Mouse (Mus musculus): ENCODE data around the gene Thpo. TPM values are rescaled to one million over a fixed set of nuclear protein-coding genes. Genes with fewer than 3 reads are reported as not detected.

The Thpo gene
- total RNA-seq, 2 experiments from 2014 or later, result not detected

DNA sequence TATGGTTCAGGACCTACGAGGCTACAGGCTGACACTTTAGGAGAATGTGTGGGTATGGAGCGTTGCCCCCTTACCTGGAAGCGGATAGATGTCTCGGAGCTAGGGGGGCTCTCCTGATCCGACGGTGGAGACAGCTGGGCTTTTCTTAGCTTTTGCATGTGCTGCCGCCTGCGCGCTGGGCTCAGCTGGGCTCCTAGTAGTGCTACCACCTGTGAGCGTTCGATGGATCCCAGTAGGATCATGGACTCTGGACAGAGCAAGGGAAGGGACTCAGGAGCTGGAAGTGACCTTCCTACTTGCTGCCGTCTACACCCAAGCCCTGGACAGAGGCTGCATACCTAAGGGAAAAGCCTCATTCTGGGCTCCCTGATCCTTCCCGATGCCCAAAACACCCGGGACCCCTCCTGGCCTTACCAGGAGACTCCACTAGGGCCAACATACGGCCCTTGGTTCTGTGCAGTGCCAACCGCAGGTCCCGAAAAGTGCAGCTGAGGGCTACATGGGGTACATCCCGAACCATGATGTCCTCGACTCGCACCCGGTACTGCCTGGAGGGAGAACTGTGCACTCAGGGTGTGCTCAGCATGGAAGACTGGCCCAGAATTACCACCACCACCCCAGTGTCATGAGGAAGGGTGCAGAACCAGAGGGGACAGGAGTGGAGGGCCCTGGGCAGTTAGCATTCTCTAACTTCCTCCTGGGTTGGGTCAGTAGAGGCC is 25.9 kb downstream of the Thpo start:
- ATAC-seq (replicated peaks; ENCODE audit: low FRiP score, poor library complexity, severe bottlenecking), result no peak

- ATAC-seq (replicated peaks; ENCODE audit: low FRiP score, poor library complexity, severe bottlenecking), result no peak
These were observed 27.8 kb downstream of the Thpo start for GRCm38 (mm10) chr16:20706407-20707055.

DNA sequence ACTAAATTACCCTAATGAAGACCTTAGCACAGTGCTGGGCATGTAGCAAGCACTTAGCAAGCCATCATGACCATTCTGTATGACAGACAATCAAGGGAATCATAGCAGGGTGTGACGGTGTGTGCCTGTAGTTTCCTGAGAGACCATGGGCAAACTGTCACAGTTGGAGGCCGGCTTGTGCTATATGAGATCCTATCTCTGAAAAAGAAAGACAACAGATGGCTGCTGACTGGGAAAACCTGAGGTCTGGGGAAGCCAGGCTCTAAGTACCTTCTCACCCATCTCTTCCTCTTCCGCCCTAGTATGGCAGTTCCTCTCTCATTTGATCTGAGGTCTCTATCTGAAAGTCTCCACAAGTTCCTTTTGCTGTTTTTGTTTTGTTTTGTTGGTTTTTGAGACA is 28.5 kb downstream of the Thpo start:
- no peak for ATAC-seq (replicated peaks; ENCODE audit: low FRiP score, poor library complexity, severe bottlenecking)

DNA sequence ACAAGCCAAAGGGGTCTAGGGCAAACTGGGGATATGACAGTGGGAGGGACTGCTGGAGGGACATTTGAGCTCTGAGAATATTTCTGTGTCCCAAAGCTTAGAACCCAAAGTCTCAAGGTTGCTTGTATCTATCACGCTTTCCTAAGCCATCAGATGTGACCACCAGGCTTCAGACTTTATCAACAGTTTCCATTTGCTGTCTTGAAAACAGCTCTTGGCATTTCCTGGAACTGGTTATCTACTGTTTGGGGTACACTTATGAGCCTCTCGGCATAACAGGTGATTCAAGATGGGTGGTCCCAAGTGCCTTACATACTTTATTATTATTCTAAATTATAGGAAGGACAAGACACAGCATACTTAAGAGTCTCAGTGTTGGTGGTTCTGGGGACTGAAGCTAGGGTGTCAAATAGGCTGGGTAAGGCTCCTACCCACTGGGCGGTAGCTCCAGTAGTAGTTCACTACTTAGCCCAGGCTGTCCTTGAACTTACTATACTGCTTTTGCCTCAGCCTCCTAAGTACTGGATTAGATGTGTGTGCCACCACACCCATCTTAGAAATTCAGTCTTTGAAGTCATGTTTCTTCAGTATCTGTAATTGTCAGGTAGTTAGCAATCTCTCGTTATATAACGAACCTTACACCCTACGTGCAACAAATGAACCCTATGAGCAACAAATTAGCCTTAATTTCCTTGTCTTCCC is 30.5 kb downstream of the Thpo start:
- ATAC-seq (replicated peaks; ENCODE audit: low FRiP score, poor library complexity, severe bottlenecking), result no peak; the same call in 1 of the 2 replicates

DNA sequence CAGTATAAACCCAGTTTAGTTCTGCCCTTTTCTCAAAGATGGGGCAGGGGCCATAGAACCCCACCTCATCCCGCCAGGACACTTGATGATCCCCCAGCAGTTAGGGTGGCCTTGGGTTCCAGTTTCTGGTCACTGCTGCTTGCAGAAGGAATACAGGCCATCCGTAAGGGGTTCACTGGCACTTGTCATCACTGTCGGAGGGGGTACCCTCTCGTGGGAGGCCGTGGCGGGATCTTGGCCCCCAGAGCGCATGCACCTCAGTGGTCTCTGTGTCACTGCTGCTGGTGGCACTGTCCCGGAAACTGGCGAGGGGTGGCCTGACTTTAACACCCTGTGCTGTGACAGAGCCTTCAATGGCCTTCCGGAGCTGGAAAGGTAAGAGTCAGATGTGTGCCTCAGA is 31.2 kb downstream of the Thpo start:
- ATAC-seq (replicated peaks; ENCODE audit: low FRiP score, poor library complexity, severe bottlenecking), result no peak

DNA sequence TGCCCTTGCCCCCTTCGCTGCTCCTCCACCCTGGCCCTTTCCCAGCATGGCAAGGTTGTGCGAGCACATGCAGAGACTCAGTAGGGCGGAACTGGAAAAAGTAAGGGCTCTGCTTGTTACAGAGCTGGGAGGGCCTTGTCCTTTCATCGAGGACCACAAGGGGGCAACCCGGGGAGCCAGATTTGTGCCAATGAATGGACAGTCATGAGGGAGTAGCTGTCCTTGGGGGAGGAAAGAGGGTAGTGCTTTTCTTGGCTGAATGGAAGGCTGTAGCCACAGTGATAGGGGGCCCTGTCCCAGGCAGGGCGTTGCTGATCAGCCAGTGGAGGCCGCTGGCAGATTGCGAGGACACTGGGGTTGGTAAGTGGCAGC is 31.8 kb downstream of the Thpo start:
- peak; percentile 66 for ATAC-seq (replicated peaks; ENCODE audit: low FRiP score, poor library complexity, severe bottlenecking)

- no peak for ATAC-seq (replicated peaks; ENCODE audit: low FRiP score, poor library complexity, severe bottlenecking)
These were observed 32.4 kb downstream of the Thpo start for GRCm38 (mm10) chr16:20701729-20702521.

DNA sequence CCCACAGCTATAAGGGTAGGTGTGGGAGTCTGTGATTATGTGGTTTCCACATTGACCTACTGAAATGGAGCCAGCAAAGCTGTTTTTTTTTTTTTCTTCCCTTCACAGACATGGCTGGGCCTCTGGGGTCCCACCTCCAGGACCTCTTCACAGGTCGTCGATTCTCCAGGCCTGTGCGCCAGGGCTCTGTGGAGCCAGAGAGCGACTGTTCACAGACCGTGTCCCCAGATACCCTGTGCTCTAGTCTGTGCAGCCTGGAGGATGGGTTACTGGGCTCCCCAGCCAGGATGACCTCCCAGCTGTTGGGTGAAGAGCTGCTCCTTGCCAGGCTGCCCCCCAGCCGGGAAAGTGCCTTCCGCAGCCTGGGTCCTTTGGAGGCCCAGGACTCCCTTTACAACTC is 33.0 kb downstream of the Thpo start:
- no peak for ATAC-seq (replicated peaks; ENCODE audit: low FRiP score, poor library complexity, severe bottlenecking)

DNA sequence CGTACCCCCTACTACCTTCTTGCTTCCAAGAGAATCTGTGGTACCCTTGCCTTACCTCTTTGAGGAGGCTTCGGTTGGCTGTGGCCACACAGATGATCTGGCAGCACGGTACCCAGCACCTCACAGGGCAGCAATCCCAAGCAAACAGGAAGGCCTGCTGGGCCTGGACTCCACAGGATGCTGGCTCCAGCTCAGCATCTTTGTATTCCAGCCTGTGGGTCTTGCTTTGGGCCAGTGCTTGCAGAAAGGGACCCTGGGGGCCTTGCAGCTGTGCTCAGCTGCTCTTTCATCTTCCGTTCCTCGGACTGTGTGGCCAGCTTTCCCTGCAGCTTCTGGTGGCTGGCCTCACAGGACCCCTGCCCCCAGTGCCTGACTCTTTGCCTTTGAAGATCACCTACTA is 34.3 kb downstream of the Thpo start:
- no peak for ATAC-seq (replicated peaks; ENCODE audit: low FRiP score, poor library complexity, severe bottlenecking)

GRCm38 (mm10) chr16:20699266-20699665 is 35.0 kb downstream of the Thpo start:
- ATAC-seq (replicated peaks; ENCODE audit: low FRiP score, poor library complexity, severe bottlenecking), result no peak

GRCm38 (mm10) chr16:20695622-20696323 is 38.5 kb downstream of the Thpo start:
- no peak for ATAC-seq (replicated peaks; ENCODE audit: low FRiP score, poor library complexity, severe bottlenecking)

- no peak for ATAC-seq (replicated peaks; ENCODE audit: low FRiP score, poor library complexity, severe bottlenecking)
These were observed 39.5 kb downstream of the Thpo start for GRCm38 (mm10) chr16:20694781-20695180.

DNA sequence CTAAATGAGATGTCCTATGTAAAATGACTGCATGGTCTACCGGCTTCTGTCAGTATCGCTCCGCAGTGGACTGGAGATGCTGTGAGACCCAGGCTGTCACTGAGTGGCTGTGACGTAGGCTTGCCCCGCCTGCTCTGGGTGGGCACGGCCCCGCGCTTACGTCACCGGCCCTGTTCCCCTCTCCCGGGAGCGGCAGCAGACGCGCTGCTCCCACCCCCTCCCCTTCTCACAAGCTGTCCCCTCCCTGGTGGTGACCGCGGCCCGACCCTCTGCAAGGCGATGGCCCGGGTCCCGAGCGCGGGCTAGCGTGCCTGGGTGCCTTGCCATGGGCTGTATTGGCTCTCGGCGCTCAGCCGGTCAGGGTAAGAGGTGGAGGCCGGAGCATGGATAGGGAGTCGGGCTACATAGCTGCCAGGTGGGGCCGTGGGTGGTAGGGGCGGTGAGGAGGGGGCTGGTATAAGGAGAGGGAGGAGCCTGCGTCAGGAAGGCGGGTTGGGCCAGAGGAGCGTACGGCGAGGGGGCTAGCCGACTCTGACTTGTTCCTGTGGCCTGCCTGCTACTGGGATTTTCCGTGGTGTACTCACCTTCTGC is 41.1 kb downstream of the Thpo start, which contains the start of gene Fam131a:
Gene Fam131a, plus strand, starts transcription at position 131 of the 591 bp plus-strand sequence.
- peak; percentile 74; the same call in 1 of the 2 replicates for ATAC-seq (replicated peaks; ENCODE audit: low FRiP score, poor library complexity, severe bottlenecking)

GRCm38 (mm10) chr16:20692241-20692965 is 41.9 kb downstream of the Thpo start:
- ATAC-seq (replicated peaks; ENCODE audit: low FRiP score, poor library complexity, severe bottlenecking), result no peak

DNA sequence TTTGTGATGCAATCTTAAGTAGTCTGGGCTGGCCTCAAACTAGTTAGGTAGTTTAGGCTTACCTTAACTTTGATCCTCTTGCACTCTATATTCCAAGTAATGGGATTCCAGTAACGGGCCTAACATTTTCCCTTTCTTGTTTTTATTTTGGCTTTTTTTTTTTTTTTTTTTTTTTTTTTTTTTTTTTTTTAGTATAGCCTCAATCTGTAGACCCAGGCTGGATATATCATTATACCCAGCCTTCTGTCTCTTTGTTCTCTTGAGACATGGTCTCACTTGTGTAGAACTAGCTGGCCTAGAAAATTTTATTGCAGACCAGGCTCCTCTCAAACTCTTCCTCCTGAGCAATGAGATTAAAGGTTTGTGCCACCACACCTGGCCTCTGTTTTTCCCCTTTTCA is 42.7 kb downstream of the Thpo start:
- ATAC-seq (replicated peaks; ENCODE audit: low FRiP score, poor library complexity, severe bottlenecking), result no peak

DNA sequence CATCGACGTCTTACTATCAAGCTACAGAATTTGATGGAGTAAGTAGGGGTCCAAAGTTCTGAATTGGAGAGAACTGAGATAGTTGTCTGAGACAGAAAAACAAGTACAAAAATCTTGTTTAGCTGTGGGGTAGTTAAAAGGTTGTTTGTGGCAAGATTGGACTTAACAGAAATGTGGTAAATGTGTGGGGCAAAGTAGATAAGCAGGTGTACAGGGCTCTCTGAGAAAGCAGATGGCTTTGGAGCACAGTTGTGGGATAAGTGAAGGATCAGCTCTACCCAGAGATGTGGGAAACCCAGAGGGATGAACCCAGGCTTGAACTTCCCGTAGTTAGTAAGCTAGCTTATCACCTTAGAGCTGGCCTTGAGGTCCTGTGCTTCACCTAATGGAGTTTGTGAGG is 43.5 kb downstream of the Thpo start:
- ATAC-seq (replicated peaks; ENCODE audit: low FRiP score, poor library complexity, severe bottlenecking), result no peak

DNA sequence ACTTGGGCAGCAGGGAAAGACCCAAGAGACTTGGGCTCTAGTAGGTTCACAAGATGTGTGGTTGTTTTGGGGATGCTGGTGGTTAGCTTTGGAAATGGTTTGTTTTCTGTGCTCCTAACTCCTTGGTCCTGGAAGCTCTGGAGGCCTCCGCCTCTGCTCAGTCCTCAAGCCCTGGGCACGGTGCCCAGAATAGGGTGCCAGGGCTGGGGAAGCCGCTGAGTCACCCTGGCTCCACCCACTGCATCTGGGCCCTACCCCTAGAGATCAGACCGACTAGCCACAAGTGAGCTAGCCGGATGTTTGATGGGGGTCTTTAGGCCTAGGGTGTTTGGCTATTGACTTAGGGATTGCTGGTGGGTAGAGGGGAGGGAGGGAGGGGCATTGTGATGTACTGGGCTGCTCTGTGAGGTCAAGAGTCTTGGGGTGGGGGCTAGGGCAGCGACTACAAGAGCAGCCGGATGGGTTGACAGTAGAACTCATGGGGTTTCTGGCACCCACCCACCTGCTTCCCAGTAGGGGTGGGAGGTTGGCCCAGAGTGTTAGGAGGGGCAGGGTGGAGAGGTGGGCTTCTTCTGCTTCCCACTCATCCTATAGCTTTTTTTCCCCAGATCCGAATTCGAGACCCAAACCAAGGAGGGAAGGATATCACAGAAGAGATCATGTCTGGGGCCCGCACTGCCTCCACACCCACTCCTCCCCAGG is 56.2 kb downstream of the Thpo start:
- peak; percentile 91 for ATAC-seq (replicated peaks; ENCODE audit: low FRiP score, poor library complexity, severe bottlenecking)

DNA sequence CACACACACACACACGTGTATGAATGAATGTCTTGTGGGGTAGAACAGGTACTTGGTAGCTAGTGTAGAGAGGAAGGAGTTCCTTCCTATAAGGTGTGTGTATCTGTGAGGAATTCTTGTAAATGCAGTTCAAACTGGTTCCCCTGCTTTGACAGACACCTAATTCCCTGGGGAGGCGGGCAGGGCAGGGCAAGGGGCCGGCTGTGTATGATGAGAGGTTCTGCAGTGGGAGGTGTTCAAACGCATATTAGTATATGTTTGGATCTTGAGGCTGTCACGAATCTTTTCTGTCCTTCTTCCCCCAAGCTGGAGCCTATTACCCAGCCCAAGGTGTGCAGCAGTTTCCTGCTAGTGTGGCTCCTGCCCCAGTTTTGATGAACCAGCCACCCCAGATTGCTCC is 56.9 kb downstream of the Thpo start:
- peak; percentile 16; the same call in 1 of the 2 replicates for ATAC-seq (replicated peaks; ENCODE audit: low FRiP score, poor library complexity, severe bottlenecking)

Data from erythroid progenitor cell, adult 5-6 weeks (primary cell).